Mouse (Mus musculus) granulocyte monocyte progenitor cell, adult 5-6 weeks (primary cell): Measurements from ENCODE around the gene Trdn. TPM values are rescaled to one million over a fixed set of nuclear protein-coding genes. Genes with fewer than 3 reads are reported as not detected.

Source experiments
- ATAC-seq: replicated peaks from 2 replicates; pipeline ENCODE4 v1.8.0; 2016; ENCODE audit warnings: mild to moderate bottlenecking, moderate TSS enrichment, inconsistent platforms; ENCODE audit not compliant: poor library complexity, severe bottlenecking
- total RNA-seq, 2 experiments: library from RNA; stranded (forward) in 1 of 2; stranded (reverse) in 1 of 2; fragments of 200-712, 200-1000 nt in 1 of 2; fragments of >200 nt in 1 of 2; fragmentation: Nextera tagmentation in 1 of 2; gene quantifications; 2 replicates each; pipeline ENCODE4 v1.2.3; 2014 to 2017

Gene Trdn
- total RNA-seq, 2 experiments from 2014 or later, result not detected

DNA sequence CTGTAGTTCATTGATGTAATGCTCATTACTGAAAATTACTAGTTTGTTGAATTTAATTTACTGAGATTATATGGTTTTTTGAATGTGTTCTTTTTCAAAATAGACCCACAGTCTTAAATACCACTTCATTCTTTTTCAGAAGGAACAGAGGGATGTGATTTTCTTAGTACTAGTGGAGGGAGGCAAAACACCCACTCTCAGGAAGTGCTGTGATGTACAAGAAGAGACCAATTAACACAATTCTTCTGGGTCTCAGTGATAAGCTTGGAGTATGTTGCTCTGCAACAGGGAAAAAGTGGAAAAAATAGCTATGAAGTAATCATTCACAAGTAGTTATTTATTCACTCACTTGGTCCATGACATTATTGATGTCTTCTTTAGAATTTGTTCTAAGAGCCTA, 286.2 kb downstream of the Trdn start:
- ATAC-seq, result no peak

DNA sequence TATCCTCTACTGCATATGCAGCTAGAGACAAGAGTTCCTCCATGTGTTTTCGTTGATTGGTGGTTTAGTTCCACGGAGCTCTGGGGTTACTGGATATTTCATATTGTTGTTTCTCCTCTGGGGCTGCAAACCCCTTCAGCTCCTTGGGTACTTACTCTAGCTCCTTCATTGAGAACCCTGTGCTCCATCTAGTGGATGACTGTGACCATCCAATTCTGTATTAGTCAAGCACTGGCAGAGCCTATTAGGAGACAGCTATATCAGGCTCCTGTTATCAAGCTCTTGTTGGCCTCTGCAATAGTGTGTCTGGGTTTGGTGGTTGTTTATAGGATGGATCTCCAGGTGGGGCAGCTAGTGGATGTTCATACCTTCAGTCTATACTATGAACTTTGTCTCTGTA, 290.2 kb downstream of the Trdn start:
- no peak for ATAC-seq

DNA sequence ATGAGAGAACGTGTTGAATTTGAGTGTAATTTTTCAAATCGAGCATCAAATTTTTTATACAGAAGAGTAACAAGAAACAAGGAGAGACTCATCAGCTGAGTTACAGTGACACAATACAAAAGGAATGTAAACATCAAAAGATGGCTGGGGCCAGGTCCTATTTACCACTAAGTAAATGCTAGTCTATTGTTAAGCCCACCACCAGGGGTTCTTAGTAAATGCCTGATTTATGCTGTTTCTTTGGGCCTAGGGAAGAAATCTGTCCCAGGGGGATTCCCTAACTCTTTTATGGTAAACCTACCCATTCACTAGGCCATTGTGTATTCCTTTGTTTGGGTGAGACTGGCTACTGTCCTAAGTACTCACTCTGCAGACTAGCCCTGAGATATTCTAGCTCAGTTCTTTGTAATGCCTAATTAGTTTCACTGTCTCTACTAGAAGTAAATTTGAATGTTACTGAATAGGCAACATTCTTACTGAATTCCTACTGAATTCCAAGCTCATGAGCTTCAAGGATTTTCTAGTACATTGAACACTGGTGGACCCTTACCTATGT, 295.2 kb downstream of the Trdn start:
- no peak for ATAC-seq

Other genes with a start within 250 kb of the Trdn start
- gene Nkain2, start 190.1 kb upstream of the Trdn start, total RNA-seq (2014; fragmentation: Nextera tagmentation), result not detected in 2 replicates
- gene Nkain2, start 190.1 kb upstream of the Trdn start, total RNA-seq (2017), result not detected in 2 replicates